Mouse (Mus musculus) neural tube, embryonic 14.5 days (tissue): ENCODE measurements at regions not wholly inside any gene's neighbourhood (a gene's known extent, or its start where the extent isn't known, plus 50 kb on each side); places are given as distances from the start of the nearest gene placed in this dataset.

Experiments
- ATAC-seq: fragments of 200-750 bp; cut with Nextera tagmentation; 2 replicates; pipeline ENCODE4 v1.8.0; 2017; ENCODE audit warnings: low read depth, mild to moderate bottlenecking, moderate TSS enrichment, moderate library complexity
- H3K27ac ChIP-seq: fragments of 300-500 bp; sonication (generic); 2 replicates; pipeline ENCODE4 v1.5.1; 2014; ENCODE audit warnings: low read depth, mild to moderate bottlenecking, control low read depth, low read length, moderate library complexity, mixed read lengths
- H3K27me3 ChIP-seq: fragments of 300-500 bp; sonication (generic); 2 replicates; pipeline ENCODE4 v1.6.1; 2014; ENCODE audit warnings: low read length; ENCODE audit not compliant: control insufficient read depth, insufficient read depth
- H3K36me3 ChIP-seq: fragments of 300-500 bp; sonication (generic); 2 replicates; pipeline ENCODE4 v1.6.1; 2014; ENCODE audit warnings: low read length, mixed read lengths; ENCODE audit not compliant: control insufficient read depth, insufficient read depth
- H3K4me1 ChIP-seq: fragments of 300-500 bp; sonication (generic); 2 replicates; pipeline ENCODE4 v1.6.1; 2014; ENCODE audit warnings: low read length; ENCODE audit not compliant: control insufficient read depth, insufficient read depth
- H3K4me2 ChIP-seq: fragments of 300-500 bp; sonication (generic); 2 replicates; pipeline ENCODE4 v1.6.1; 2014; ENCODE audit warnings: mild to moderate bottlenecking, low read depth, low read length, control low read depth
- H3K4me3 ChIP-seq: fragments of 300-500 bp; sonication (generic); 2 replicates; pipeline ENCODE4 v1.5.1; 2014; ENCODE audit warnings: low read depth, low read length, control low read depth, mixed read lengths
- H3K9ac ChIP-seq: fragments of 300-500 bp; sonication (generic); replicated peaks from 2 replicates; pipeline ENCODE4 v1.6.1; 2014; ENCODE audit warnings: low read depth, mild to moderate bottlenecking, control low read depth, low read length, mixed read lengths
- H3K9me3 ChIP-seq: fragments of 300-500 bp; sonication (generic); 2 replicates; pipeline ENCODE4 v1.6.1; 2016; ENCODE audit warnings: low read length; ENCODE audit not compliant: control insufficient read depth
- WGBS: fragments of 180-500 bp; shearing (Covaris S2); extraction: QIAGEN DNeasy Blood & Tissue Kit; methylation state at CpG from one replicate; pipeline ENCODE4 v1.1.7; 2014; 5-methylcytosine and 5-hydroxymethylcytosine counted together

- no peaks in the 10 kb centered on the region for H3K4me1 ChIP-seq
- 53% methylated on average over 5 of the region's 5 CpGs for WGBS
- H3K4me3 ChIP-seq, result no peak overlapping the region
- no peaks in the 10 kb centered on the region for H3K36me3 ChIP-seq
- H3K27ac ChIP-seq, result no peak overlapping the region
- H3K9ac ChIP-seq, result no peak overlapping the region
- H3K4me2 ChIP-seq, result no peak overlapping the region
- H3K27me3 ChIP-seq, result no peaks in the 10 kb centered on the region
- H3K9me3 ChIP-seq, result no peaks in the 10 kb centered on the region
- ATAC-seq, result no peak
Measured at GRCm38 (mm10) chr13:39266024-39266423, 305.3 kb upstream of the Slc35b3 start.

- no peaks in the 10 kb centered on the region for H3K9me3 ChIP-seq
- no peak for ATAC-seq
- WGBS, result 59% methylated on average over 3 of the region's 3 CpGs
Measured at GRCm38 (mm10) chr13:39256708-39257107, 296.0 kb upstream of the Slc35b3 start.

GRCm38 (mm10) chr13:39255338-39255737 is 294.7 kb upstream of the Slc35b3 start:
- 81% methylated on average over 3 of the region's 3 CpGs for WGBS
- Histone ChIP-seq H3K4me3 (no peak overlapping the region), H3K27me3 (no peaks in the 10 kb centered on the region), H3K36me3 (no peaks in the 10 kb centered on the region), H3K9me3 (no peaks in the 10 kb centered on the region), H3K9ac (no peak overlapping the region), H3K4me2 (no peak overlapping the region), H3K4me1 (no peaks in the 10 kb centered on the region), H3K27ac (no peak overlapping the region)
- no peak for ATAC-seq

More at GRCm38 (mm10) chr13:39256708-39257107, 296.0 kb upstream of the Slc35b3 start:
- H3K27me3 ChIP-seq, result no peaks in the 10 kb centered on the region
- H3K4me1 ChIP-seq, result no peaks in the 10 kb centered on the region
- H3K4me2 ChIP-seq, result no peak overlapping the region
- H3K36me3 ChIP-seq, result no peaks in the 10 kb centered on the region
- H3K27ac ChIP-seq, result no peak overlapping the region
- no peak overlapping the region for H3K9ac ChIP-seq
- no peak overlapping the region for H3K4me3 ChIP-seq

- ATAC-seq, result no peak
- 95% methylated on average over 3 of the region's 3 CpGs for WGBS
- Histone ChIP-seq H3K9ac (no peak overlapping the region), H3K36me3 (no peaks in the 10 kb centered on the region), H3K4me1 (no peaks in the 10 kb centered on the region), H3K4me2 (no peak overlapping the region), H3K27ac (no peak overlapping the region), H3K9me3 (no peaks in the 10 kb centered on the region), H3K4me3 (no peak overlapping the region), H3K27me3 (no peaks in the 10 kb centered on the region)
Measured at GRCm38 (mm10) chr13:39252591-39252990, 291.9 kb upstream of the Slc35b3 start.

GRCm38 (mm10) chr13:39250096-39250495 is 289.4 kb upstream of the Slc35b3 start:
- Histone ChIP-seq H3K4me2 (no peak overlapping the region), H3K36me3 (no peaks in the 10 kb centered on the region), H3K27me3 (no peaks in the 10 kb centered on the region), H3K27ac (no peak overlapping the region), H3K9ac (no peak overlapping the region), H3K4me3 (no peak overlapping the region), H3K4me1 (no peaks in the 10 kb centered on the region), H3K9me3 (no peaks in the 10 kb centered on the region)
- 61% methylated on average over 4 of the region's 4 CpGs for WGBS
- no peak for ATAC-seq

GRCm38 (mm10) chr13:39226829-39227228 is 266.2 kb upstream of the Slc35b3 start:
- ATAC-seq, result no peak
- WGBS, result 91% methylated on average over 4 of the region's 4 CpGs
- no peak overlapping the region for H3K4me3 ChIP-seq

GRCm38 (mm10) chr13:39225651-39226050 is 265.0 kb upstream of the Slc35b3 start:
- no peak overlapping the region for H3K9ac ChIP-seq
- H3K4me2 ChIP-seq, result no peak overlapping the region
- H3K4me1 ChIP-seq, result no peaks in the 10 kb centered on the region
- no peaks in the 10 kb centered on the region for H3K27me3 ChIP-seq
- 88% methylated on average over 6 of the region's 6 CpGs for WGBS
- H3K27ac ChIP-seq, result no peak overlapping the region
- H3K9me3 ChIP-seq, result no peaks in the 10 kb centered on the region
- H3K36me3 ChIP-seq, result no peaks in the 10 kb centered on the region
- no peak for ATAC-seq
- no peak overlapping the region for H3K4me3 ChIP-seq

More at GRCm38 (mm10) chr13:39226829-39227228, 266.2 kb upstream of the Slc35b3 start:
- Histone ChIP-seq H3K36me3 (no peaks in the 10 kb centered on the region), H3K9ac (no peak overlapping the region), H3K27me3 (no peaks in the 10 kb centered on the region), H3K27ac (no peak overlapping the region), H3K4me1 (no peaks in the 10 kb centered on the region), H3K9me3 (no peaks in the 10 kb centered on the region), H3K4me2 (no peak overlapping the region)

- Histone ChIP-seq H3K9ac (no peak overlapping the region), H3K9me3 (no peaks in the 10 kb centered on the region), H3K27me3 (no peaks in the 10 kb centered on the region), H3K27ac (no peak overlapping the region), H3K36me3 (no peaks in the 10 kb centered on the region), H3K4me1 (no peaks in the 10 kb centered on the region), H3K4me2 (no peak overlapping the region), H3K4me3 (no peak overlapping the region)
- 85% methylated on average over 8 of the region's 8 CpGs for WGBS
- no peak for ATAC-seq
Measured at GRCm38 (mm10) chr13:39211076-39211475, 250.4 kb upstream of the Slc35b3 start.

- no peak overlapping the region for H3K9ac ChIP-seq
- no peaks in the 10 kb centered on the region for H3K27me3 ChIP-seq
- H3K4me2 ChIP-seq, result no peak overlapping the region
- H3K36me3 ChIP-seq, result no peaks in the 10 kb centered on the region
- no peaks in the 10 kb centered on the region for H3K9me3 ChIP-seq
- WGBS, result 40% methylated on average over 2 of the region's 2 CpGs
- no peak overlapping the region for H3K27ac ChIP-seq
- H3K4me3 ChIP-seq, result no peak overlapping the region
- no peaks in the 10 kb centered on the region for H3K4me1 ChIP-seq
- ATAC-seq, result no peak
Measured at GRCm38 (mm10) chr13:39183715-39184179, 223.1 kb upstream of the Slc35b3 start.
